Mouse (Mus musculus) testis, postnatal 10 days (tissue): ENCODE data around the gene Ppp1r16b.

Experiments
- DNase-seq: peaks from one replicate; pipeline ENCODE4 v3.0.0; 2021; ENCODE audit warnings: low spot score

The Ppp1r16b gene

GRCm38 (mm10) chr2:158692191-158692590, 27.0 kb downstream of the Ppp1r16b start:
- DNase-seq: no peak

- no peak for DNase-seq
These were observed 30.6 kb downstream of the Ppp1r16b start for GRCm38 (mm10) chr2:158695811-158696210.

- DNase-seq: no peak
These were observed 31.3 kb downstream of the Ppp1r16b start for GRCm38 (mm10) chr2:158696451-158696850.

GRCm38 (mm10) chr2:158699908-158700307, 34.7 kb downstream of the Ppp1r16b start:
- peak; percentile 54 for DNase-seq

- no peak for DNase-seq
These were observed 35.5 kb downstream of the Ppp1r16b start for GRCm38 (mm10) chr2:158700535-158701256.

- DNase-seq: no peak
These were observed 36.3 kb downstream of the Ppp1r16b start for GRCm38 (mm10) chr2:158701505-158701904.

DNA sequence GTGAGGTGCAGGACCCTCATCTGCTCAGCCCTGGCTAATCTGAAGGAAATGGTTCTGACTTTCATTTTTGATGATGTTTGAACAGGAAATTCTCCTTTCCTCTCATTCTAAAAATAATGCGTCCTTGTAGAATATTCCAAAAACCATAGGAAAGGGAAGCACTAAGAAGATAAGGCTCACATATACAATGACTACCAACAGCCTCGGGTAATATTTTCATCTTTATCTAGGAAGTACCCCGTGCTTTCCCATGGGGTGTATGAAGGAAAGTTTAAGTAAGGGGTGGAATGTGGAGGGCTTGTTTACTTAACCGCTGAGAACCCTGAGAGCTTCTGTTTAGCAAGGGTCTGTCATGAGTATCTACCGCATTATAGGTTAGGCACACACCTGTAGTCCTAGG, 37.0 kb downstream of the Ppp1r16b start:
- DNase-seq: no peak

GRCm38 (mm10) chr2:158704720-158705119, 39.5 kb downstream of the Ppp1r16b start:
- no peak for DNase-seq

GRCm38 (mm10) chr2:158705529-158705928, 40.3 kb downstream of the Ppp1r16b start:
- no peak for DNase-seq

DNA sequence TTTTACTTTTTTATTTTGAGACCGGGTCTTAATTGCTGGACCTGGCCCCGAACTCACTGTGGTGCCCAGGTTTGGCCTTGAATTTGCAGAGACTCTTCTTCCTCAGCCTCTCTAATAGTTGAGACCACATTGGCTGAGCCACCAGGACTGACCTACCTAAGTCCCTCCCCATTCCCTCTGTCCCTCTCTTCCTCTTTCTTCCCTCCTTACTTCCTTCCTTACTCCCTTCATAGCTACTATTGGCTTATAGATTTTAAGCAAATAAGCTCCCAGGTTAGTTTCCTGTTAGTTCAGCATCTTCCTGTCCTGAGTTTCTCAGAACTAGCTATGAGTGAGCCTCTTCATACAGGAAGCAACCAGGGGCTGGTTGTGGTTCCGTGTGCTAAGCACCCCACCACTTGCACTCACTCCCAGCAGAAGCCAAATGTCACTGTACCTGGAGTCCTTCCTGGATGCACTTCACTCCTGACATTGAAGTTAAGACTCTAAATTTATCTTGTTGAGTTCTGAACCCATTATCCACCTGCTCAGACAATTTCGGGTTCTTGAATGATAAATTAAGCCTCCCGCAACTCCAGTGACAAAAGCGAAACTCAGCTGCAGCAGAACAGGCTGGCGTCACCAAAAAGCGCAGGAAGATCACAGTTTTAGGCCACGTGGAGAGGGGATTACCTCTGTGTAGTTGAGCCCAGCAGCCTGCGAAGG, 41.7 kb downstream of the Ppp1r16b start:
- DNase-seq: no peak

DNA sequence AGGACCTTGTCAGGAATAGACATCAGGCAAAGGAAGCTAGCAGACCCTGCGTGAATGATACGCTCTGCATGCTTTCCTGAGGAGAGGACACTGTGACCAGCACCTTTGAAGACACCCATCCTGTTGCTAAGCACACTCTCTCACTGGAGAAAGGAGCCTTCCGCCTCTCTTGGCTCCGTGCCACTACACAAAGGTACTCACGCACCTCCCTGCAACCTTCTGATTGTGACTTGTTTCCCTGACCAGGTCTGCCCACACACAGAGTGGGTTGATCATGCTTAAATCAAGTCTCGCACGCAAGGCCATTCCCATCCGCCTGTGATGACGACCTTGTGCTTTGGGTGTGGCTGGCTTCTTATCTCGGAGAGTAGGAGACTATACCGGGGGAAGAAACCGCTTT, 42.9 kb downstream of the Ppp1r16b start:
- peak; percentile 54 for DNase-seq

DNA sequence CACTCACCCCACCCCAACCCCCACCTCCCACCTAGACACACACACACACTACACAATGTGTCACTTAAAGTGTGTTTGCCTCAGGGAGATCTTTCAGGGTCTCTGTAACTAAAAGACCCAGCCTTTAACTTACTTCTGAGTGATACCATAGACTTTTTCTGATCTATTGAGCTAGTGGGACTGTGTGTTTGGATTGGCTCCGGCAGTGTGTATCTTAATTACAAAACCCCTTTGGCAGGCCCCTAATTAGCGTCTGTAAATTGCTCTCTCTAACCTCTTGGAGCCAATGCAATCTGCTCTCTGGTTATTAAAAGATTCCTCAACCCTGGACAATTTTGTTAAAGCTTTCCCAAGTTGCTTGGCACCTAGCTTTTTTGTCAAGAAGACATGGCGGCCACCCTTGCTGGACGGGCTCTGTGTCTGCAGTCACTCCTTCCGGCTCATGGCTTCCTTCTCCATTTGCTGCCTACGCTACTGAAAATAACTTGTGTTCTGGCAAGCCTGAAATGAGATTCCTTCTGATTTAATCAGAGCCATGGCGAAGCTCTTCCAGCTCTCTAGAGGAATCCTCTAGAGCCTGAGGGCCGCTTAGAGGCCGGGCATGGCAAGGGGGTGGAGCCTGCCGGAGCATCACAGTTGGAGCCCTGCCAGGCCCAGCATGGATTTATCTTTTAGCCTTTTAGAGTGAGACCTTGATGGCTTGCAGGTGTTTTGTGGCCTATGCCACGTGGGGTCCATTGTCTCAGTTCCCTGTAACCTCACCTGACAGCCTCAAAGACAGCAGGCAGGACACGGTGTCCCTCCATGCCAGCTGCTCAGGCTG, 46.9 kb downstream of the Ppp1r16b start:
- peak; percentile 80 for DNase-seq

DNA sequence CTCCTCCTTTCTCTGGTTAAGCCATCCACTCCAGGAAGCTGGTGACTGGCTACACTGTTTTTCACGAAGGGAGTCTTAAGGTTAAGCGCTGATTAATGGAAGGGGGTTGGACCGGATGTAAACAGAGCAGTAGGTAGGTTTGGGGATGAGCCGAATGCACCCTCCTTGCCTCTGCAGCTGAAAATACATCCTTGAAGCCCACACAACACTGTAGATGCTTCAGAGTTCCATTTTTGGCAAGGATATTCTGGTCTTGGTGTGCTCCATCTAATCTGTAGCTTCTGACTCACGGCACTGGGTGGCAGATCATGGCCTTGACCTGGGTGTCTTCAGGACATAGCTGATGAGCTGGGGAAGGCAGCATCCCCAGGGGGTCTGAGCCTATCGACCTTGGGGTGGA, 49.6 kb downstream of the Ppp1r16b start:
- no peak for DNase-seq

DNA sequence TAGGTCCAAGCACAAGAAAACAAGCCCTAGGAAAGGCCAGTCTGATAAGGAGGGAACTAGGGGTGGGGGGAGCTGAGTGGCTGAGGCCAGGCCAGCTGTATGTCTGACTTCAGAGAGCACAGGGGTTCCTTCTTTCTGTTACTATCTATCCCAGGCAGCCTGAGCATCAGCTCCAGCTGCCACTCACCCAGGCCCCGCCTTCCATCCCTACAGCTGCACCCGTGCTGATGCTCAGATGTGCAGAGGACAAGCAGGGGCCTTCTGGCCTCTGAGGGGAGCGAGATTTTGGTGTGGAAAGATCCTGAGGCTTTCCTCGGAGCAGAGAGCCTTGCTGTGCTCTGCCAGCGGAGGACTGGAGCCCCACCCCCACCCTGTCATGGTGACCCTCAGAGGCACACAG, 50.9 kb downstream of the Ppp1r16b start:
- no peak for DNase-seq

- DNase-seq: no peak
These were observed 52.6 kb downstream of the Ppp1r16b start for GRCm38 (mm10) chr2:158717551-158718418.

- DNase-seq: no peak
These were observed 53.8 kb downstream of the Ppp1r16b start for GRCm38 (mm10) chr2:158718816-158719549.

GRCm38 (mm10) chr2:158720715-158721370, 55.6 kb downstream of the Ppp1r16b start:
- no peak for DNase-seq

- no peak for DNase-seq
These were observed 56.3 kb downstream of the Ppp1r16b start for GRCm38 (mm10) chr2:158721481-158721880.

- DNase-seq: no peak
These were observed 56.9 kb downstream of the Ppp1r16b start for GRCm38 (mm10) chr2:158722135-158722534.

- no peak for DNase-seq
These were observed 57.9 kb downstream of the Ppp1r16b start for GRCm38 (mm10) chr2:158722991-158723551.
